Mouse (Mus musculus) T-helper 2 cell (primary cell): ENCODE measurements at regions not wholly inside any gene's neighbourhood (a gene's known extent, or its start where the extent isn't known, plus 50 kb on each side); places are given as distances from the start of the nearest gene placed in this dataset.

ENCODE experiments used
- in situ Hi-C: fragments of 300-600 bp; cut with MboI, MseI; formaldehyde crosslinking; loops from one replicate; pipeline ENCODE4 v1.15.1; 2025; ENCODE audit warnings: high pct_unique_total_duplicates

- in situ Hi-C loops = no loop called here
Observed at GRCm38 (mm10) chr12:105898580-105899293, 111.3 kb upstream of the Vrk1 start.

GRCm38 (mm10) chr12:105899294-105899909, 110.6 kb upstream of the Vrk1 start:
- in situ Hi-C loops = no loop called here

DNA sequence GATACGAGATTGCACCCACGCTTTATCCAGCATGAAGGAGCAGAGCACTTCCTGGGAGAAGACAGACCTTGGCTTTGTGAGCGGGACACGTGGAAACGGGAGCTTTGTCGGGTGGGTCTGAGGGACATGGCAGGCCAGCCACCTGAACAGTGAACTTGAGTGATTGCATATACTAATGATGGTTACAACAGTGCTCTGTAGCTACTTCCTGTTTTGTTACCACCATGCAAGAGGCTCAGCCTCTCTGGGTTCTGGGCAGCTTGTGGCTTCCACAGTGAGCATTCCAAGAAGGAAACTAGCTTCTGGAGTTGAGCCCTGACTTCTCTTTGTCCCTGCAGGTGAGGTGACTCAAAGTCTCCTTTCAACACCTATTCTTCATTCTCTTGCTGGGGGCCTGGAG, 109.5 kb upstream of the Vrk1 start:
- in situ Hi-C loops = loop anchor here (25.0 kb wide), 1 partner anchor 1588 kb away; the partner anchor contains the start of gene Serpina3j

GRCm38 (mm10) chr12:105903072-105903471, 107.0 kb upstream of the Vrk1 start:
- in situ Hi-C loops = loop anchor here (25.0 kb wide), 1 partner anchor 1591 kb away; the partner anchor contains the start of gene Serpina3j

DNA sequence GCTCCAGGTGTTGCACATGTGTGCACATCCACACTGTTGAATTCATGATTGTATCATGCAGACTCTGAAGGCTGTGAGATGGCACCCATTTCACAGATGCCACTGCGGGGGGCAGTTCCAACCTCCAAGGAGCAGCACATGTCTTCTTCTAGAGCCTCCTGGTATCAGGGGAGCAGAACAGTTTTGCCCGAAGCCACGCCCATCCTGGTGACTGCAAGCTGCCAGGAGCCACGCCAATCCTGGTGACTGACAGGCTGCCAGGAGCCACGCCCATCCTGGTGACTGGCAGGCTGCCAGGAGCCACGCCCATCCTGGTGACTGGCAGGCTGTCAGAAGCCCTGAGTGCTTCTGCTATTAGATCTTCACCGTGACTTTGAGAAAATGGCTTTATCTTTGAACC, 103.4 kb upstream of the Vrk1 start:
- in situ Hi-C loops = loop anchor here (25.0 kb wide), 1 partner anchor 1594 kb away; the partner anchor contains the start of gene Serpina3j

DNA sequence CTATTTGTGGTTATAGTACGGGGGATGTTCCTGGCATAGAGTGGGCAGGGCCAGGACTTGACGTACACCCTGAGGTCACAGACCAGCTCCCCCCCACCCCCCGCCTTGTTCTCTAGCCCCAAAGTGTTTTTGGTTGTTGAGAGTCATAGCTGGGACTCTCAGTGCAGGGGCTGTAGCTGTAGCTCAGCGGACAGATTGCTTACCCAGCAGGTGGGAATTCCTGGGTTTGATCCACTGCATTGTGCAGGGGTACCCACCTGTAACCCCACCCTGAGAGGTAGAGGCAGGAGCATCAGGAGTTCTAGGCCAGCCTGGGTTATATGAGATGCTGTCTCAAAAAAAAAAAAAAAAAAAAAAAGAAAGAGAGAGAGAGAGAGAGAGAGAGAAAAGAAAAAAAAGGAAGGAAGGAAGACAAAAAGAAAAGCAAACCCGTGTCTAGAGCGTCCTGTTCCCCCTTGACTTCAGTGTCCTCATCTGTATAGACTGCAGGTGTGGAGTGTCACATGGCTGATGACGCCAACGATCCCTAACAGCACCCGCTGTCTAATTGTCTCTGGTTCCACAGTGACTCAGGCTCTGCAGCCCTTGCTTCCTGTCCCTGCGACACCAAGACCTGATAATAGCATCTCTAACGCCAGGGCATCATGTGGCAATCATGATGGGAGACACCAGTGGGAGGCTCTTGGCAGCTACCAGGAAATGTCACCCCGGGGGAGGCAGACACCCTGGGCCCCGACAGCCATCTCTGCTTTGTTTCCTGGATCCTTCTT, 102.0 kb upstream of the Vrk1 start:
- in situ Hi-C loops = loop anchor here (25.0 kb wide), 1 partner anchor 1596 kb away; the partner anchor contains the start of gene Serpina3j

DNA sequence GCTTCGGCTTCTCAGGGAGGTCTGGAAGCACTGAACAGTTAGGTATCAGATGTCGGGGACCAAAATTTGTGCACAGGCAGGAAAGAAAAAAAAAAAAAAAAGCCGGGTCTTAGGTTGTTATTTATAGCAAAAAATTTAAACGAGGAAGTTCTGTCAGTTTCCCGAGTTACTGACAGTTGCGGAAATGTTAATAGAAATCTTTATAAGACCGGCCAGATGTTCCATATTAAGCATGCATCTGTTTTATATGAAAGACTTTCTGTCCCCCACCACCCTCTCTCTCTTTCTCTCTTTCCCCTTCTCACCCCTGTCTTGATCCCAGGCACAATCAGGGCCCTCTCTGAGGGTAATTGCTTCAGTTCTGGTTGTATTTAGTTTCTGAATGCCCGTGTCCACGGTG, 98.5 kb upstream of the Vrk1 start:
- in situ Hi-C loops = loop anchor here (25.0 kb wide), 1 partner anchor 1599 kb away; the partner anchor contains the start of gene Serpina3j

- in situ Hi-C loops = loop anchor here (25.0 kb wide), 1 partner anchor 1605 kb away; the partner anchor contains the start of gene Serpina3j
Observed at GRCm38 (mm10) chr12:105917388-105917963, 92.6 kb upstream of the Vrk1 start.

- in situ Hi-C loops = loop anchor here (25.0 kb wide), 1 partner anchor 1606 kb away; the partner anchor contains the start of gene Serpina3j
Observed at GRCm38 (mm10) chr12:105918775-105919174, 91.3 kb upstream of the Vrk1 start.

DNA sequence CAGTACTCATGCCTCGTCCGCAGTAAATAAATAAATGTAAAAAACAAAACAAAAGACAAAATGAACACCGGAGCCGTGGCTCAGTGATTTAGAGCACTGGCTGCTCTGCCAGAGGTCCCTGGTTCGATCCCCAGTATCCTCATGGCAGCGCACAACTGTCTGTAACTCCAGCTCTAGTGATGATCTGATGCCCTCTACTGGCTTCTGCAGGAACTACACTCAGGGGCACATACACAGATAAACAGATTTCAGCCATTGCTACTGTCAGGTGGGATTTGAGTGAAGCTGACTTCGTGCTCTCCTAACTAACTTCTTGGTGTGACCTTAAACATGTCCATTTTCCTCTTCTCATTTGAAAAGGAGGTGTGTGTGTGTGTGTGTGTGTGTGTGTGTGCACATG, 82.8 kb upstream of the Vrk1 start:
- in situ Hi-C loops = no loop called here

DNA sequence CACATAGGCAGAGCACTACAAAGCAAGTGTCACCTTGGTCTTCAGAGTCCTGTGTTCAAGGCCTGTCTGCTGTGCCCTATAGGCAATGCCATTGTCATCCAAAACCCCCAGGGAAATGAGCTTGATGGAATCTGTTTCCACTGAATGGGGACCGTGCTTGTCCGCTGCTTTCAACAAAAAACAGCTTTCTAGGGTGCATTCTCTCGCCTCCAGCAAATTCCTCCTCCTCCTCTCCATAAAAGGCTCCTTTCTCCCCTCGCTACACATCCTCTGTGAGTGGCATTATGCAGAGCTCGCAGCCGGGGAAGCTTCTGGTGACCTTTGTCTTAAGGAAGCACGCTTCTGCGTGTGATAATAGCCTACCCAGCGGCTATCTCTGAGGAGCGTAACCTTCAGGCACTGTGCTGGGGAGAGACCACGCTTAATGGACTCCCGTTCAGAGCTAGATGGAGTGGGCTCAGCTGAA, 80.5 kb upstream of the Vrk1 start:
- in situ Hi-C loops = no loop called here

DNA sequence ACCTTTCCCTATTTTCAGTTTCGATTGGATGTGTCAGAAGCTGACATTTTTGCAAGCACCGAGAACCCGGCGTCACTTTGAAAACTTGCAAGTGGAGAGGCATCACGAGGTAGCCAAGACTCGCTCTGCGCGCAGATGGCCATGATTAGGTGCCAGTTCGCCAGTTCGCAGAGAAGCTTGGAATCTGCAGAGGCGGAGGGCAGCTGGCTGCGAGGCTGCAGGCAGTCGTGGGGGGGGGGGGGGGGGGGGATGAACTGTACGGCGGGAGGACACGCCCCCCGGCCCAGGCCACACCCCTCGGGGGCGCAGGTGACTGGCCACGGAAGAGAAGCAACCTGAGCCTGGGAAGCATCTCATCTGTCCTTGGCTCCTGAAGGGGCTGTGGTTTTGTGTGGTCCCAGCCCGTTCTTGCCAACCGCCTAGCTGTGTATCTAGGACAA, 74.6 kb upstream of the Vrk1 start:
- in situ Hi-C loops = no loop called here

DNA sequence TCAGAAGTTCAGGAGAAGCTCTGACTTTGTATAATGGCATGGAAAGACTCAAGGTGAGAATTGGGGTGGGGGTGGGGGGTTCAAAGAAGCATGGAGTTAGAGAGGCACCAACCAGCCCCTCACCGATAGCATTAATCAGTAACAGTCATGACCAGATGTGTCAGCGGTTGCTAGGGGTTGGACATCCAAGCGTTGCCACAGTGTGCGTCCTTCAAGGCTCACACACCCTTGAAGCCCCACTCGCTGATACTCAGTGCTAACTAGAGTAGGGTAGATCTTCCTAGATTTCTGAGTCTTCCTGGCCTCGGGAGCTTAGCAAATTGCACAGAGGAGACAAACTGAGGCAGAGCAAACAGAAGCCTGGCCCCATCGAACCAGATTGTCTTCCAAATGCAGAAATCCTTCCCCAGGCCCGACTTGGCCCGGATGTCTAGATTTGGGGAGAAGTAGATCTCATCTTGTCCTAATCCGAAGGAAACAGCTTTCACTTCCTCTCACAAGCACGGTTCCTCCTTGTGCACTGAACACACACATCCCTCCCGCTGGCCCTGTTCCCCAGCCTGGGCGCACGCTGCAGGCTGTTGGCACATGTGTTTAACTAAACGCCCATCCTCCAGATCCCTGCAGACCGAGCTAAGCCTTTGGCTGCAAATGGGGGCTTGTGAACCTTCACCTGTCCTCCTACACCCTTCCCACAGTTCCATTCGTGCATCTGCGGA, 73.1 kb upstream of the Vrk1 start:
- in situ Hi-C loops = no loop called here

DNA sequence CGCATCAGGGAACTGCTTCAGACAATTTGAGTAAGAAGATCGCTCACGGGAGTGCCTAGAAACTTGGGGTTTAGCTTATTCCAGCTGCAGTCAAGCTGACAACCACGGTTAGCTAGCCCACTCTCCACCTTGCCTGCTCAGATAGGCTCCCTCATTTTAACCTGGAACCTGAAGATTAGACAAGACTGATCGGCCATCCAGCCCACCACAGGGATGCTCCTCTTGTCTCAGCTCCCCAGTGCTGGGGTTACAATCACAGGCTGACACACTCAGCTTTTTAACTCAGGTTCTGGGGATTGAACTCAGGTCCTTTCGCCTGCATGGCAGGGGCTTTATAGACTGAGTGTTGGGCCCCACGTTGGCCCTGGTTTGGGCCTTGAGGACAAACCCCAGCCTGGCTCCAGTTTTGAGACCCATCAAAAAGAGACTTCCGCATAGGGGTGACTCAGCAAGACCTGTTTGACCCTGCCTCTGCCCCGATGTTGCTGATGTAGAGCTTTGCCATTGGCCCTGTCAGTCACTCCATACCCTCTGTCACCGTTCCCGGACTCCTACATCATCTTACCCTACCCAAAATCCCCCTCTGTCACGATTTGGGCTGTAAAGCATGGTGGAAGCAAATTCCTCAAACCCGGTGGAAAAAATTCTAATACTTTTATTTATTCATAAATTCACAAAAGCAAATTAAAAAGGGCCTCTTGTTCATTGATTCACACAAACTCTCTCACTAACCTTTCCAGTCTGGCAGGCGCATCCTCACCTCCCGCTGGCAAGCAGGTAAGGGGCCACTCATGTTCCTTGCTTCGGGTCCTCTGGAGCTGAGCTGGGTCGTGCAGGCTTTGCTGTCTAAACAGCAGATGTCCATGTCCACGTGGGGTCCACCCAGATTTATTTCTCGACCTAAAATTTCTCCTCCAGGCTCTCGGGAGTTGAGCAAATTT, 67.6 kb upstream of the Vrk1 start:
- in situ Hi-C loops = no loop called here

DNA sequence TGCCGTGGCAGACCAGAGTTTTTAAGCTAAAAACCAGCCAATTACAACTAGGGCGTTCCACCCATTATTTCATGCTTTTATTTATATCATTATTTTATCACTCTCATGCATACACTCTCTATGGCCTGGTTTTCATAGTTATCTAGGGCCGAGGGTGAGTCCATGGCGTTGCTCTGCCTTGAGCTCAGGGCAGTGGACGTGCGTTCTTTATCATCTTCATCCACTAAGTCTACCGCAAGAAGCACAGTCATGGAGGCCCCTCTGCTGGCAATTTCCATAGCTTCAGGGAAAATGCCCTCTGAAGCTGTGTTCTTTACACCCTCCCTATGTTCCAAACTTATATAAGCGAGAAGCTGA, 67.0 kb upstream of the Vrk1 start:
- in situ Hi-C loops = no loop called here

GRCm38 (mm10) chr12:105947332-105947731, 62.7 kb upstream of the Vrk1 start:
- in situ Hi-C loops = no loop called here

DNA sequence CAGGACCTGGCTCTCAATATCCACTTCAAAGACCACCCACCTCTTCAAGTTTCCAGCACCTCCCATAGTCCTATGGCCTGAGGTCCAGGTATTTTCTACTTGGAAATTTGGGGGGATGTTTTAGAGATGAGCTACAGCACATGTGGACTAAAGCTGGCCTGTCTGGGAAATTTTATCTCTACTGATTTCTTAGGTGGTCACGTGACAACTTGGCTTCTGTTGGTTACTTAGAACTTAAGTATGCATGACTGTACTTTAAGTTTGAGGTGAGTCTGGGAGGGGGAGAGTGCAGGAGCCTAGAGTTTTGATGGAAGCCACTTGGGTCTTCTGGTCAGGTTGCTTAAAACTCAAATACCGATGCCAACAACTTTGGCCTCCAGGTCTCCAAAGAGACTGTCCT, 61.7 kb upstream of the Vrk1 start:
- in situ Hi-C loops = no loop called here

- in situ Hi-C loops = no loop called here
Observed at GRCm38 (mm10) chr12:105955764-105956290, 54.2 kb upstream of the Vrk1 start.

GRCm38 (mm10) chr12:105959756-105960155, 50.3 kb upstream of the Vrk1 start:
- in situ Hi-C loops = no loop called here
